Comparison of ENCODE assay signal across 12 mouse cellular contexts in the genomic region with DNA sequence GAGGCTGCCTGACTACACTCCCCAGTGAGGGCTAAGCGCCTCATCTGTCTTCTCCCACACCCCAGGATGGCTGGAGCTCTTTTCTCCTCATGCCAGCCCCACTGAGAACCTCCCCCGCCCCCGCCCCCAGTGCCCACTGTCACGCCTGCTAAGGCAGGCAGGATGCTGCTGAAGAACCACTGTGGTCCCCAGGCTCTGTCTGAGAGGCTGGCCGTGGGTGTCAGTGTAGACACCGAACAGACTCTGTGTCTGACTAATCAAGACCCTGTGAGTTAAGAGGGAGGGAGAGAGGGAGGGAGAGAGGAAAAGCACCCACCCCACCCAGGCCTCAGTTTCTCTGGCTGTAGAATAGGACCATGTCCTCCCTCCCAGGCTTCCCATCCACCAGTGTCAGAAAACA.
"Had no signal": no experiment of that assay in that cellular context is flagged by ENCODE, and none has a peak within 500 bp of the region (broad histone marks: within the 10 kb centered on the region; RNA-seq: fewer than 3 reads in every experiment).

No protein-coding gene starts in this region.

- ATAC-seq: inflammation-experienced regulatory T-cells, adult 6 months; intestine, postnatal 0 days; liver, embryonic 12.5 days had no signal

- H3K4me1 ChIP-seq: liver, embryonic 12.5 days; stomach, embryonic 15.5 days had no signal

- H3K36me3 ChIP-seq: limb, embryonic 15.5 days; liver, embryonic 12.5 days; stomach, embryonic 15.5 days had no signal

- H3K9ac ChIP-seq: limb, embryonic 15.5 days; liver, embryonic 12.5 days; lung, embryonic 14.5 days; stomach, embryonic 15.5 days had no signal

- H3K27me3 ChIP-seq: limb, embryonic 15.5 days; liver, embryonic 12.5 days; stomach, embryonic 15.5 days had no signal

- H3K27ac ChIP-seq: limb, embryonic 15.5 days; liver, embryonic 12.5 days; stomach, embryonic 15.5 days had no signal

- H3K4me3 ChIP-seq: limb, embryonic 15.5 days; liver, embryonic 12.5 days; myocyte; stomach, embryonic 15.5 days had no signal

- H3K4me2 ChIP-seq: limb, embryonic 15.5 days; liver, embryonic 12.5 days; lung, embryonic 14.5 days; stomach, embryonic 15.5 days had no signal

- H3K9me3 ChIP-seq: limb, embryonic 15.5 days; liver, embryonic 12.5 days; stomach, embryonic 15.5 days had no signal

- DNase-seq: kidney, adult 8-10 months; kidney, postnatal 36 days; midbrain, embryonic 14.5 days; thymus, adult 2 months; thymus, postnatal 25 days had no signal
